Mouse (Mus musculus): ENCODE measurements around the gene Hoxa1.

The Hoxa1 gene

DNA sequence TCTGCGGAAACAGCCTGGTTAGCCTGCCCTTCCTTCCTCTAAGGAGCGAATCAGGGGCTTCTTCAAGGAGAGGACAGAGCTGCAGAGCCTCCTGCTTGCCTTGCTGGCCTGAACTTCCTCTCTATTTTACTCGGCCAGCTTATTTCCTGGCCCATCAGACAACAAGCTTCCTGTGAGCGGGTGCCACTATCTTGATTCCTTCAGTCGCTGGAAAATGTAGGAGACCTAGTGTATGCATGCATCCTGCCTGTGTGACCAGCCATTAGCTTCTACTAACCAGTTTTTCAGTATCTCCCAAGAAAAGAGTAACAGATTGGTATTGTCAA, 12.7 kb upstream of the Hoxa1 start:
- DNase-seq (ENCODE audit: low spot score in 2 of 2) = no peak

DNA sequence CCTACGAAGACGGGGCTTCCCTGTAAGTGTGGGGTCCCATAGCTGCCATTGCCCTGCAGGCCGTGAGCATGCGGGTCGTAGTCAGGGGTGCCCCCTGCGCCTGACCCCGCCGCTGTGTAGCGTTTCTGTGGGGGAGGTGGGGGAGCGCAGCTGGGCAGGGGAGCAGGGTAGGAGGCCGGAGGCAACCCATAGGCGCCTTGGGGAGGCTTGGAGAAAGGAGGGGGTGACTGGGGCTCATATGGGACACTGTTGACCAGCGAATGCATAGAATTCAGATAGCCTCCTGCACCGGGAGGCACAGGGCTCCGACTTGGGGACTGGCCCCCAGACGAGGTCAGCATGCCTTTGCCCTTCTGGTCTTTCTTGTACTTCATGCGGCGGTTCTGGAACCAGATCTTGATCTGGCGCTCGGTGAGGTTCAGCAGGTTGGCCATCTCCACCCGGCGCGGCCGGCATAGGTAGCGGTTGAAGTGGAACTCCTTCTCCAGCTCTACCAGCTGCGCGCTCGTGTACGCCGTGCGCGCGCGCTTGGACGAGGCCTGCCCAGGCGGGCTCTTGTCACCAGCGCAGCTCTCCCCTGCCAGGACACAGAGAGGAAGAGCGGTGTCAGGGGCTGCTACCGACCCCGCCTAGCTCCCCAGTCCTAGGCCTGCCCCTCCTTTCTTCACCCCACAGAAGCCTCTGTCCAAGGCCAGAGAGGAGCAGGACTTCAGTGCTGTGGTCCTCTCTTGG, 12.2 kb upstream of the Hoxa1 start:
- DNase-seq (ENCODE audit: low spot score in 2 of 2) = no peak

DNA sequence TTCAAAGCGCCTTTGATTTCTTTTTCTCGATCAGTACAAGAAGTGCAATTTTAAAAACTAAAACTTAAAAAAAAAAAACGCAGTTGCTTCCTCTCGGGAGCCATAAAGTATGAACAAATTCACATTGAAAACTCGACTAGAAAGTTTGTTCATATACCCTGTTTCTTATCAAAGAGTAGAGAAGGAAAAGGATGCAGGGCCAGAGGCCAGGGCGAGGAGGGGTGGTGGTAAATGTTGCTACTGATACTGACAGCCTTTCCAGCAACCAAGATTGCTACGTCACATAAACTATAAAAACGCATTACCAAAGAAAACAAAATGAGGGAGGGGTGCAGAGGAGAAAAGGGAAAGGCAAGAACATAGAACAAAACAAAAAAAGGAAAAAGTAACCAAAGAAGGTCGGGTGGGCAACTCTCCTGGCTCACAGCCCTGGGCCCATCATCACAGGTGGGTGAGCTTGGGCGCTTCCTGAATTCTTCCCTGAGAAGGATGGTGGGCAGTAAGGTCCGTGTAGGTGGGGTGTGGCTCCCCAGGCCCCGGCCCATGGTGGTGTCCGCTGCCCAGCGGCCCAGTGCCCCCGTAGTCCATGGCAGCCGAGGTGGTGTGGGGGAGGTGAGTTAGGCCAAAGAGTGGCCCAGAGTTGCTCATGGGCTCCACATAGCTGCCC, 11.5 kb upstream of the Hoxa1 start:
- no peak for DNase-seq (ENCODE audit: low spot score in 2 of 2)

DNA sequence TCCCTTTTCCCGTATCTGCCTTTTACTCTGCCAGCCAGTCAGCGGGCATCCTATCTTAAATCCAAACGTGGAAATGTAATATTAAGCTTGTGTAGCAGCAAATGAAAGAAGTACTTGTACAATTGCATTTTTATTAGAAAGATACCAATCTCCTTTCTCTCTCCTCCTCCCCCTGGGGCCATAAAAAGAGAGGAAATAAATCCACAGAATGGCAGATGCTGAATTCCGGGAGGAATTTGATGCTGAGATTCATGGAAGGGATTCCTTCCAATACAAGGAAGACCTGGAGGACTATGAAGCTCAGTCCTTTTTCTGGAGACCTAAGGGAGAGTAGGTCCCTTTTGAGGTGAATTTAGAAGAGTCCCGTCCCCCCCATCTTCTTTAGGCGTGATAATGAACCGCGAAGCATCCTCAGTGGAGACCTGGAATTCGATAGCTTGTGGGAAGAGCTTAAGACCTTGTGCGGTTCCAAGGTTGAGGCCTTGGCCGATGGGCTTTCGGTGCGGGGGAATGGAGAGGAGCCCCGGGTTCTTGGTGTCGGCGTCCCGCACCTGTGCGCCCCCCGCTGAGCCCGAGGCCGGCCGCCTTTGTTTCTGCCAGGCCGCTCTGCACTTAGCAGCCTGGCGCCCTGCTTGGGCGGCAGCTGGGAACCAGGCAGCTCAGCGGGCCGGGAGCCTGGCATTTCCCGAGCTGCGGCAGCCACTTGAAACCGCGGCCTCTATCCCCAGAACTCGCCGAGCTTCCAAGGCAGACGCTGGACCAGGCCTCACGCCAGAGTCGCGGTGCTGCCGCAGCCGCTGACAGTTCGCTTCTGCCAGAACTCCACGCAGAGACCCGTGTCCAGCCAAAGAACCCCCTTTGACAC, 10.3 kb upstream of the Hoxa1 start:
- no peak for DNase-seq (ENCODE audit: low spot score in 2 of 2)

DNA sequence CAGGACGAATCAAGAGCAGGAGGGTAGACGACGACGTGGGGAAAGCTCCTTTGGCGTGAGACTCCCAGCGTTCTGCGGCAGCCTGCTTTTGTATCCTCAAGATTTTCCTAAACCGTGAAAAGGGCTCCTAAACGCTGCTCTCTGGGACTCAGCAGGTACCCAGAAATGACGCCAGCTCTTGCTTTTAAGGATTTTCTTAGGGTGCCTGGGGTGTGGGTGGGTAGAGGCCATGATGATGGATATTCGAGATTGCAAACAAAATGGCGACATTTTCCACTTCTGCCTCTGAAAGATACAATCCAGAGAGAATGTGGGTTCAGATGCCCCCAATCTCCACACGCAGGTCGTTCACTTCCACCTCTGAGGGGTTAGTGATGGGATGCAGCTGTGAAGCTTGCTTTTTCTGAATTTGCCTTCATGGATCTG, 9.6 kb upstream of the Hoxa1 start:
- DNase-seq (ENCODE audit: low spot score in 2 of 2) = no peak

DNA sequence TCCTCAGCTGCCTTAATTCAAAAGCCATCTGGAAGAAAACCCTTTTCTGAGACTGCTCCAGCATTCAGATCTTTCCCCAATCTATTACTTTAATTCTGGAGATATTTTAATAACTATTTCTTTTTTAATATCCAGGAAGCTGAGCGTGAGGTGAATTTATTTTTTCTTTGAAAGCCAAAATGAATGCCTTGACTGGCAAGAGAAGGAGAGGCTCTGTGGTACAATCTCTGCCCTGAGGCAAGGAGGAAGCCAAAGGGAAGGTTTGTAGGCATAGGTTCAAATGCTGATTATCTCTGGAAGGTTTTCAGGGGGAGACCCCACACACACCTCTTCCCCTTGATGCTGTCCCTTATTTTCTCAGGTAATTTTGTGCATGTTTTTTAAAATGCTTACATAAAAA, 9.1 kb upstream of the Hoxa1 start:
- no peak for DNase-seq (ENCODE audit: low spot score in 2 of 2)

DNA sequence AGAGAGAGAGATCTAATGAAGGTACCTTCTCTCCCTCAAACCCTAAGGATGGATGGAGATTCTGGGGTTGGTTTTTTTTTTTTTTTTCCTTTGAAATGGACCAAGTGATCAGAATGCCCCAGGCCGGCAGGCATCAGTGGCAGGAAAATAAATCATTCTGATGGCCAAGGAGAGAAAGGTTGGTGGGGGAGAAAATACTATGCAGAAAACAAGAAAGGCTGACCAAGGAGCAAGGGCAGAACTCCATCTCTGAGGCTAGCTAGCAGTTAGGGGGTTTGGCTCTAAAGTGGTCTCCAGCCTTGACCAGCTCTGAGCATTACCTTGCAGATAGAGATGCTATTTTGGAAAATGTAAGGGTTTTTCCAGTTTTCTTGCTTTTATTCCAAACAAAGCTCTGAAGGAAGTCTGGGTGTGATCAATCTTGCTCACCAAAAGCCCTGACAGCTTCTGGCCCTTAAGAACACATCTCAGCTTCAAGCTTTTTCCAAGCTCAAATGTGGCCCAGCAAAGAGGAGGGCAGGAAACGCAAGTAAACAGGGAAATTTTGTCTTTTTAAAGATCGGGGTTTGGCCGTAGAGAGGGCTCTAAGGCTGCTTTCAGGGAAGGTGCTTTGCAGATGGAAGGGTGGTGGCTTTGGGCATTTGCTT, 8.4 kb upstream of the Hoxa1 start:
- DNase-seq (ENCODE audit: low spot score in 2 of 2) = no peak

DNA sequence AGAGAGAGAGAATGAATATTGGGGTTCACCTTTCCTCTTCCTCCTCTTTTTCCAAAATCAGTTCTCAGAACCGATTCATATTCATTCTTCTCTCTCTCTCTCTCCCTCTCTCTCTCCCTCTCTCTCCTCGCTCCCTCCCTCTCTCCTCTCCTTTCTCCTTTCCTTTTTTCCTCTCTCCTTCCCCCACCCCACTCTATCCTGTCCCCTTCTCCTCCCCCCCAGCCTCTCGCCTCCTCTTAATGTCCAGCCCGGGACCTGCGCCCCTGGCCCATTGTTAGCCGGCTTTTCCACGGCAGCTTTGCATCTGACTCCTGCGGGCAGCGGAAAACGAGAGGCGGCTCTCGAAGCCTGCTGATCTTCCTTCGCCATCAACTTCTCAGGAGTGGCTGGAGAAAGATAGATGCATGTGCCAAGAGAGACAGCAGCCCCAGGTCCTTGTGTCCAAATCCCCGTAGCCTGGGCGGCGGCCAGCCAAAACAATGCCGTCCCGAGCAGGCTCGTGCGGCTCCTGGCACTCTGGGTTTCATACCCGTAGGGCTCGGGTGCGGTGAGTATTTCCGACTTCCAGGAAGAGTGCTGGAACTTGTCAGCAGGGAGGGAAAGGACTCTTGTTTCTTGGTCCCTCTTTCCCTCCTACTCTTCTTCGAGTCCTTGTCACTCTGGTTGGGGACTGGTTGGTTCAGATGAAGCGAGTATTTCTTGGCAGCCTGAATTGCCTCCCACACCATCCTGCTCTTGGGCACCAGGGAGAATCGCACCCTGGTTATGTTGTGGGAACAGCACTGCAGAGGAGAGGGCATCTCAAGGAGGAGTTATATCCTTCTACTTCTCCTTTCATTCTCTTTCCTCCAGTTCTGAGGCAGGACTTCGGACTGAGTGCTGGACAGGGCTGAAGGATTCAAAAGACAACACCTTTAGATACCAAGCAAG, 7.6 kb upstream of the Hoxa1 start:
- no peak for DNase-seq (ENCODE audit: low spot score in 2 of 2)

DNA sequence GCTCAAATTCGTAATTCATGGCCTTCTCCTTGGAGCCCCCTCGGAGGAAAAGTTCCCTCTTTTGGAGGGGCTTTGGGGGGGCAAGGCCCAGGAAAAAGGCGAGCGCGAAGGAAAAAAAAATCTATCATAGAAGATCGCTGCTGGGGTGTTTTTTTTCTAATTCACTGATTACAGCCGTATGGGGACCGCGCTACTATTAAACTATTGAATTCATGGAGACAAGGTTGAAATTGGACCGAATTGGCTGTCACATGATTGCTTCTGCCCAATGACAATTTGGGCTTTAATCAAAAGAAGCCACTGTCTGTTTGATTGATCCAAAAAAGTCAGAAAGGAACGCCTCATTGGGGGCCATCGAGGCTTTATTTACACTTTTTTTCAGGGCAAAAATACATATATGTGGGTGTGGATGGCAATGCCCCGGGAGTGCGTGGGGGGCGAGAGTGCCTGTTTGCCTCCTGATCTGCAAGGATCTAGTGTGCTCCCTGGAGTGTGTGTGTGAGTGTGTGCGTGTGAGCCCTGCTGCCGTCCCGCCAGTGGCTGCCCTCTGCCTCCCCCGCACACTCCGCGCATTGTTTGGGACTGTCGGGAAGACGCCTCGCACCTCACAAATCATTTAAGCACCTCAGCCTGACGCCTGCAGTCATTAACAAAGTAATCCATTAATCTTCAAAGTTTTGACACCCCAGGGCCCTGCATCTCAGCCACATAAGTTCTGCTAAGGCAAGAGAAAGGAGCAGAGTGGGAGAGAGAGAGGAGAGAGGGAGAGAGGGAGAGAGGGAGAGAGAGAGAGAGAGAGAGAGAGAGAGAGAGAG, 6.7 kb upstream of the Hoxa1 start, which contains the start of gene Hoxa2:
Gene Hoxa2 (minus strand): TSS at position 206 of the 815 bp plus-strand sequence.
- DNase-seq (ENCODE audit: low spot score in 2 of 2) = no peak

DNA sequence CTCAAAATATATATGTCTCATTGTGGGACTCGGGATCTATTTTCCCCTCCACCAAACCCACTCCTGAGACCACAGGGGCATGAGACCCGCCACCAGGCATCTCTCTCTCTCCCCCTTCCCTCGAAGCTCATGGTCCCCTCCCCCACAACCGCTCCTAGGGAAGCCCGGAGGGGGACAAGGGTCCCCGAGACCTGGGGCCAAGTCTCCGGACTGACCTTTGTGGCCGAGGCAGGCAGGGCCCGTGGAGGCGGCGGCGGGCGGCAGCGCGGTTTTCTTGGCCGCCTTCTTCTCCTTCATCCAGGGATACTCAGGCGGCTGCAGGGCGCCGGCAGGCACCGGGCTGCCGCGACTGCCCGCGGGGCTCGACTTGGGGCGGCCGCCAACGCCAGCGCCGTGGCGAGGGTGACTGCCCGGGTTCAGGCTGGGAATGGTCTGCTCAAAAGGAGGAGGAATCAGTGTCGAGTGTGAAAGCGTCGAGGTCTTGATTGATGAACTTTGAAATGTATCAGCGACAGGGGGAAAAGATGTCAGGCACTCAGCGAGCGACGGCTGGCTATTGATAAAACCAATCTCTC, 6.0 kb upstream of the Hoxa1 start:
- no peak for DNase-seq (ENCODE audit: low spot score in 2 of 2)

DNA sequence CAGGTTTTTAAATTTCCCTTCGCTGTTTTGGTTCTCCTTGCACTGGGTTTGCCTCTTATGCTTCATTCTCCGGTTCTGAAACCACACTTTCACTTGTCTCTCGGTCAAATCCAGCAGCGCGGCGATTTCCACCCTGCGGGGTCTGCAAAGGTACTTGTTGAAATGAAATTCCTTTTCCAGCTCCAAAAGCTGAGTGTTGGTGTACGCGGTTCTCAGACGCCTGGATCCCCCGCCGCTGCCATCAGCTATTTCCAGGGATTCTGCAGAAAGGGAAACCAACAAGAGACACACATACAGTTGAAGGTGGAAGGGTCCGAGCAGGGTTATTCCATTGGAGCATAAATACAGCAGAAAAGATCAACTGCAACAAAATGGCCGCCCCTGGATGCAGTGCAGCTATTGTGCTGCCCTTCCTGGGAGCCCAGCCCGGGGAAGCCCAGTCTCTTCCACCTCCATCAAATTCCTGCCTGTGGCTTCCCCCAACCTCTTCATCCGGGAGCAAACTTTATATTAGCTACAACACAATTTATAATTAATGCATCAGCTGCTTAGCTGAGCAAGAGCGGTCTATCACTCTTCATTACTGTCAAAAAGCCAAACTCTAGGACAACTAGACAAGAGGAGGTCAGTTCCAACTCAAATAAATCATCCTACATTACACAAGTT, 5.4 kb upstream of the Hoxa1 start:
- DNase-seq (ENCODE audit: low spot score in 2 of 2) = no peak

DNA sequence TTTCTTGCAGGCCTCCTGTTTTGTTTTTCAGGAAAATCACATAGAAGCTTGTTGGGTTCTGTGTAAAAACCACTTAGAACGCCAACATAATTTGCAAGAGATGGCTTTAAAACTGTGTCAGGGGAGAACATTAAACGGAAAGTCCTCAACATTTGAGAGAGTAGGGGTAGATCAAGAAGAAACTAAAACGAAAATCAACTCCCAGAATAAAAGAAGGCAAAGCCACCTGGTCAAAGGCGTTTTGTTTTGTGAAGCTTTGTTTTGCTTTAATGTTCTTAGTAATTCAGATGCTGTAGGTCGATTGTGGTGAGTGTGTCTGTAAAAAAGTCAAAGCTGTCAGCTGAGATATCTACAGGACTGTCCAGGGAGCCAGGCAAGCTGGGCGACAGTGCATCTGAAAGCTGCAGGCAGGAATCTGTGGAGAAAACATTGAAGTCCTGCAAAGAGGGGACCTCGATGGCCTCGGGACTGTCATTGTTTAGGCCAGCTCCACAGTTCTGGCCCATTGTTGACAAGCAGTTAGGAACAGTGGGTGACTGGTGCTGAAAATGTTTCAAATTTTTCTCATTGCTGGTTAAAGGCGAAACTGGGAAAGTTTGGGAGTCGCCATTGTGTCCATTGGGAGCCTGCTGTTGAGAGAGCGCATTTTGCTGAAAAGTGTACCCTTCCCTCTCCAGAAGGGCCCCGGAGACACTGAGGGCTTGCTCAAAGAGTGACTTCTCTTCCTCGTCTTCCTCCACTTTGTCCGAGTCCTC, 4.7 kb upstream of the Hoxa1 start:
- DNase-seq (ENCODE audit: low spot score in 2 of 2) = no peak

DNA sequence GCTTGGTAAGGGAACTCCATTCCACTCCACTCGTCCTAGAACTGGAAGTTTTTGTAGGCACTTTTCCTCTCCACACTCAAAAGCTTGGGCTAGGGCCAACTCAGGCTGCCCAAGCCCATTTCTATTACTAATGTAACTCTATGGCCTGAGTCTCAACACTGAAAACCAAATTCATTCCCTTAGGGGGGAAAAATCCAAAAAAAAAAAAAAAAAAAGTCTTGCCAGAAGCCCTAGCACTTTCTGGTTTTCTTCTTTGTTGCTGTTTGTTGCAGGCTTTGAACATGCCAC, 3.9 kb upstream of the Hoxa1 start:
- no peak for DNase-seq (ENCODE audit: low spot score in 2 of 2)

DNA sequence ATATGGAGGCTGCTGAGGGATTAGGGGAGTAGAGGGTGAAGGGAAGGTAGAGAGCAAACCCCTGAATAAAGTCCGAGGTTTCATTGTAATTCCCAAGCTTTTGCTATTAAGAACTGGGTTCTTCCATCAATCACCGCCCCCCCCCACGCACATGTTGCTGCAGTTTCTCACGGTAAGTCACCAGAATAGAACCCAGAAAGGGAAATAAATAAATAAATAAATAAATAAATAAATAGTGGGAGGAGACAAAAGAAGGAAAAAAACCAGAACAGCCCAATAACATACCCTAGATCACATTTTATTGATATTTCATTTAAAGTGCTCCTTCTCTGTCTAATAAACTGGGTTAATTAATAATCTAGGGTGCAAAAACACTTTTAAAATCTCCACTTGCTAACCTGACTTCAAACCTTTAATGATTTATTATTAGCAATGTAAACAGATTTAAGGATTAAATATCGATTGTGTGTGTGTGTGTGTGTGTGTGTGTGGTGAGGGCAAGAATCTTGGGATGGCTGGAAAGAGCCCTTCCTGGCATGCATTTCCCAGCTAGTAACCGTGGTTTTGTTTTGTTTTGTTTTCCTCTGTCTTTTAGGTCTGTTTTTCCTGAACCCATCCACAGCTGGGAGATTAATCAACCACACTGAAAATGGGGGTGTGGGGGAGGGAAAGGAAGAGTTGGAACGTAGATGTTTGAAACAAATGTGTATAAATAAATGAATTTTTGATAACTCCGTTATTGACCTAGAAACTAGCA, 3.4 kb upstream of the Hoxa1 start:
- DNase-seq (ENCODE audit: low spot score in 2 of 2) = no peak

DNA sequence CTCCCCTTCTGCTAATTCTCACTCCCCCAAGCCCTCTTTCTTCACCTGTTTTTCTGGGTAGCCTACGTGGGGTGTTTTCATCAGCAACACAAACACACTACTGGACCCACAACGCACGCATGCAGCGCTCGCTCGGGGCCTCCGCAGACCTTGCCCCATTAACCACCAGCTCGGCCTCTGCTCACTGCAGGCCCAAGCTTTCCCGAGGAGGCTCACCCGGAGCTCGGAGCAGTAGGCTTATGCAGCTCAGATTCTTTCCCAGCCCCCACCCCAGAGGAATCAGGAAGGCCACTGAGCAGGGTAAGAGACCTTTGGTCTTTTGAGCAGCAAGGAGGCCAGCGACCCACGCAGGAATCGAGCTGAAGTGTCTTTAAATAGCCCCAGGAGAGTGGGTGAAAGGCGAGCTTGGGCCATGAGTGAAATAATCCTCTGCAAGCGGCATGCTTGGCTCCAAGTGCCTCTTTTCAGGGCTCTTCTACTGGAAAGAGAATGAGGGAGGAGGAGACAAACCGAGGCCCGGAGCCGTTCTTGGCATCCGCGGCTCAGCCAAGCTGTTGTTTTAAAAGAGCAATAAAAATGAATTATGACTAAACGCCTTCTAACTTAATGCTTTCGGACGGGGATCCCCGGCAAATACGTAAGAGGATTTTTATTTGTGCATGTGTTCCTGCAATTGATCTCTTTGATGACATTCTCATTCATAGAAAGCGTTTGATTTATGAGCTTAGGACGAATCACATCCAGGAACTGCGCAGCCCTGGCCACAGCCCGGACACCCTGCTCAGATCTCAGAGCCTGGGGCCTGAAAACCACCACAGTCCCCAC, 2.6 kb upstream of the Hoxa1 start:
- DNase-seq (ENCODE audit: low spot score in 2 of 2) = peak in 1 of 2 experiments; percentile 75

DNA sequence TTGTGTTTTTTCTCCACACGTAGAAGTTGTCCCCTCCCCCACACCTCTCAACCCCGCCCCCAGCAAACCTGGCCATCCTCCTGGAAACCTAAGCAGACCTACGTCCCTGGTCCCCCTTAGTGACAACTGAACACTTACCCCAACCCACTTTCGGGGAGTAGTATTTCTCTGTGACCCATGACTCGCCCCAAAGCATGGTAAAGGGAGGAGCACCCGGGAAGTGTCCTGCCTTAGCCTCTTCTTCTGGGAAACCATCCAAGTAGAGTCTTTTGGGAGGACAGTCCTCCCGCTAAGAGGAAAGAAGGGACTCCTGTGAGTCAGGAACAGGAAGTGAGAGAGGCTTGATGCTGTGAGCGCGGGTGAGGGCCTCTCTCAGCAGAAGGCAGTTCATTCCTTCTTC, 1.9 kb upstream of the Hoxa1 start:
- DNase-seq (ENCODE audit: low spot score in 2 of 2) = no peak

DNA sequence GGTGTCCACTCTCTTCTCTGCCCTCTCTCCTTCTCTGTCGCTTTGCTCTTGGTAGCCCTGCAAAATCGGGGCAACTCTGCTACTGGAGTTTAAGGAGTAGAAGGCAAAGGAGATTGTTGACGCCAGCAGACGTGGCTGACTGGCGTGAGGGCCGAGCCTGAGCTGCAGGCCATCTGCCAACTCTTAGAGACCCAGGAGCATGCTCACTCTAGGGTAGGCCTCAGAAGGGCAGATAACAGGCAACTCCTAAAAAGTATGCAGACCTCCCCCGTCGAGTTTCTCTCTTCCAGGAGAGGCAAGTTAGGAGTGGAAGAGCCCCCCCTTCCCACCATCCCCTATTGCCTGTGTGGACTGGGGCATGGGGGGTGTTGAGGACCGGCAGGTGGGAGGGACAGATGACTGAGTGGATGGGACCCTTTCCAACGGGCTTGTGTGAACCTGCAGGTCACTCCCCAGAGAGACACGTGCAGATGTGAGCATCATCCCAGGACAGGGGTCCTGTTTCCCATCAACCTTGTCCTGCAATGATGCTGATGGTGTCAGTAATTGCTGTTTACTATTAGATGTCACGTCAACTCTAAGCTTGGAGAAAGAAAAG, 1.1 kb upstream of the Hoxa1 start:
- no peak for DNase-seq (ENCODE audit: low spot score in 2 of 2)
